8 mouse cellular contexts compared by ENCODE assay signal in genomic region chr1:86532362-86533051, GRCm38 (mm10). TPM values are rescaled to one million over a fixed set of nuclear protein-coding genes. Genes with fewer than 3 reads are reported as not detected.
DNase-seq lines count a peak whose midpoint lies in the region; ATAC-seq and TF ChIP-seq lines count a peak whose summit lies in the region.

No protein-coding gene starts in this region.

- TF ChIP-seq CTCF in midbrain, postnatal 0 days (IDR thresholded peaks at IDR 0.05), result peak; percentile 93

- DNase-seq in 3T3-L1 (ENCODE audit: low read depth, low spot score), result peak; percentile 97
- DNase-seq in adrenal gland, postnatal 4 days (ENCODE audit: low spot score in 2 of 2), result peak; percentile 80 to 94
- DNase-seq in embryonic facial prominence, embryonic 14.5 days (ENCODE audit: low spot score), result peak; percentile 94
- peak; percentile 68 to 91 for DNase-seq in heart, adult 9 months (ENCODE audit: low spot score in 2 of 2)
- peak; percentile 95 for DNase-seq in kidney, adult 9 months
- peak; percentile 94 for DNase-seq in limb, embryonic 14.5 days (ENCODE audit: low spot score)
- DNase-seq in midbrain, postnatal 0 days (ENCODE audit: low spot score), result peak; percentile 96
- peak; percentile 95 to 98 for DNase-seq in spleen, postnatal 10 days (ENCODE audit: low spot score in 2 of 2)

- 23% methylated on average over 11 of the region's 11 CpGs for WGBS in embryonic facial prominence, embryonic 14.5 days
- WGBS in limb, embryonic 14.5 days, result 25% methylated on average over 11 of the region's 11 CpGs
- 20% methylated on average over 11 of the region's 11 CpGs for WGBS in midbrain, postnatal 0 days

- H3K9ac ChIP-seq in embryonic facial prominence, embryonic 14.5 days (ENCODE audit: low read depth, low read length), result no peak overlapping the region
- no peak overlapping the region for H3K9ac ChIP-seq in limb, embryonic 14.5 days (ENCODE audit: low read depth, low read length, severe bottlenecking)
- H3K9ac ChIP-seq in midbrain, postnatal 0 days (replicated peaks; ENCODE audit: low read length, poor library complexity, severe bottlenecking), result no peak overlapping the region

- peak; percentile 45 for ATAC-seq in embryonic facial prominence, embryonic 14.5 days (ENCODE audit: low read depth)
- ATAC-seq in limb, embryonic 14.5 days (ENCODE audit: low FRiP score, low read depth), result peak; percentile 38
- ATAC-seq in midbrain, postnatal 0 days (ENCODE audit: low FRiP score), result peak; percentile 25

- no peaks in the 10 kb centered on the region for H3K27me3 ChIP-seq in embryonic facial prominence, embryonic 14.5 days (replicated peaks; ENCODE audit: control insufficient read depth, insufficient read depth, low read length)
- no peaks in the 10 kb centered on the region for H3K27me3 ChIP-seq in limb, embryonic 14.5 days (ENCODE audit: control insufficient read depth, insufficient read depth, low read length)
- H3K27me3 ChIP-seq in midbrain, postnatal 0 days (ENCODE audit: insufficient read depth, low read length), result no peaks in the 10 kb centered on the region

- H3K9me3 ChIP-seq in embryonic facial prominence, embryonic 14.5 days (ENCODE audit: control insufficient read depth, low read length), result no peaks in the 10 kb centered on the region
- H3K9me3 ChIP-seq in limb, embryonic 14.5 days (ENCODE audit: control insufficient read depth, low read length), result no peaks in the 10 kb centered on the region; the same call in 1 of the 2 replicates
- H3K9me3 ChIP-seq in midbrain, postnatal 0 days (ENCODE audit: low read length), result no peaks in the 10 kb centered on the region

- peaks cover 31% of the 10 kb centered on the region for H3K36me3 ChIP-seq in embryonic facial prominence, embryonic 14.5 days (ENCODE audit: control insufficient read depth, insufficient read depth, low read length)
- H3K36me3 ChIP-seq in limb, embryonic 14.5 days (ENCODE audit: control insufficient read depth, insufficient read depth, low read length), result peaks cover 38% of the 10 kb centered on the region
- no peaks in the 10 kb centered on the region for H3K36me3 ChIP-seq in midbrain, postnatal 0 days (ENCODE audit: insufficient read depth, low read length)

- H3K4me2 ChIP-seq in embryonic facial prominence, embryonic 14.5 days (ENCODE audit: low read depth, low read length), result peak overlapping the region; percentile 10; the same call in 1 of the 2 replicates
- H3K4me2 ChIP-seq in limb, embryonic 14.5 days (replicated peaks; ENCODE audit: low read depth, low read length, severe bottlenecking), result 0 out of 2 replicates have a peak overlapping the region, but pooled peaks have one; percentile 8
- peak overlapping the region; percentile 13; the same call in 1 of the 2 replicates for H3K4me2 ChIP-seq in midbrain, postnatal 0 days (ENCODE audit: low read depth, low read length, poor library complexity, severe bottlenecking)

- H3K4me1 ChIP-seq in embryonic facial prominence, embryonic 14.5 days (ENCODE audit: control insufficient read depth, insufficient read depth, low read length), result peaks cover 13% of the 10 kb centered on the region
- 0 out of 2 replicates have a peak, but pooled peaks cover 6% of the 10 kb centered on the region for H3K4me1 ChIP-seq in limb, embryonic 14.5 days (ENCODE audit: control insufficient read depth, insufficient read depth, low read length)
- H3K4me1 ChIP-seq in midbrain, postnatal 0 days (ENCODE audit: insufficient read depth, low read length), result peaks cover 2% of the 10 kb centered on the region; the same call in 1 of the 2 replicates

- no peak for TF ChIP-seq POLR2A in limb, embryonic 14.5 days (IDR thresholded peaks at IDR 0.05; ENCODE audit: borderline replicate concordance, extremely low read depth, insufficient read depth, insufficient read length)

- H3K4me3 ChIP-seq in embryonic facial prominence, embryonic 14.5 days (ENCODE audit: low read depth, low read length), result no peak overlapping the region
- H3K4me3 ChIP-seq in limb, embryonic 14.5 days (replicated peaks; ENCODE audit: low read length), result no peak overlapping the region
- peak overlapping the region; percentile 9; the same call in 1 of the 2 replicates for H3K4me3 ChIP-seq in midbrain, postnatal 0 days (ENCODE audit: low read depth, low read length)

- 0 out of 2 replicates have a peak overlapping the region, but pooled peaks have one; percentile 17 for H3K27ac ChIP-seq in embryonic facial prominence, embryonic 14.5 days (replicated peaks; ENCODE audit: low read depth, low read length)
- H3K27ac ChIP-seq in limb, embryonic 14.5 days (replicated peaks; ENCODE audit: low read depth, low read length), result no peak overlapping the region
- H3K27ac ChIP-seq in midbrain, postnatal 0 days (ENCODE audit: low read depth, low read length), result no peak overlapping the region

RNA-seq across cellular contexts. Expression of gene Ptma, which starts 6.0 kb away (rescaled TPM):
- 1,000 to 10,000 TPM; 1,215 to 1,376 TPM for total RNA-seq in adrenal gland, postnatal 4 days (2021)
- polyA plus RNA-seq in embryonic facial prominence, embryonic 14.5 days (2014; fragmentation: Nextera tagmentation; extraction: Ambion mirVana), result 1,814 and 2,055 TPM in 2 replicates
- polyA plus RNA-seq in limb, embryonic 14.5 days (2012; rRNA removed), result 1,648 and 3,055 TPM in 2 replicates
- polyA plus RNA-seq in limb, embryonic 14.5 days (2014; fragmentation: Nextera tagmentation; extraction: Ambion mirVana), result 2,429 and 2,674 TPM in 2 replicates
- total RNA-seq in midbrain, postnatal 0 days (2014; rRNA removed), result 947 and 1,050 TPM in 2 replicates
- polyA plus RNA-seq in midbrain, postnatal 0 days (2015; fragmentation: Nextera tagmentation; extraction: Ambion mirVana), result 1,199 and 1,354 TPM in 2 replicates

RNA-seq across cellular contexts. Expression of gene Pde6d, which starts 49.9 kb away (rescaled TPM):
- 10 to 100 TPM; 35.8 to 35.9 TPM for total RNA-seq in adrenal gland, postnatal 4 days (2021)
- polyA plus RNA-seq in embryonic facial prominence, embryonic 14.5 days (2014; fragmentation: Nextera tagmentation; extraction: Ambion mirVana), result 55.8 and 59.2 TPM in 2 replicates
- polyA plus RNA-seq in limb, embryonic 14.5 days (2012; rRNA removed), result 61.1 and 63.2 TPM in 2 replicates
- polyA plus RNA-seq in limb, embryonic 14.5 days (2014; fragmentation: Nextera tagmentation; extraction: Ambion mirVana), result 63.0 and 69.7 TPM in 2 replicates
- 48.1 and 54.8 TPM in 2 replicates for total RNA-seq in midbrain, postnatal 0 days (2014; rRNA removed)
- polyA plus RNA-seq in midbrain, postnatal 0 days (2015; fragmentation: Nextera tagmentation; extraction: Ambion mirVana), result 116 and 124 TPM in 2 replicates

RNA-seq across cellular contexts. Expression of gene Cops7b, which starts 50.2 kb away (rescaled TPM):
- 10 to 100 TPM; 22.2 to 24.2 TPM for total RNA-seq in adrenal gland, postnatal 4 days (2021)
- 31.3 and 34.9 TPM in 2 replicates for polyA plus RNA-seq in embryonic facial prominence, embryonic 14.5 days (2014; fragmentation: Nextera tagmentation; extraction: Ambion mirVana)
- 62.1 and 68.9 TPM in 2 replicates for polyA plus RNA-seq in limb, embryonic 14.5 days (2012; rRNA removed)
- polyA plus RNA-seq in limb, embryonic 14.5 days (2014; fragmentation: Nextera tagmentation; extraction: Ambion mirVana), result 35.6 and 42.6 TPM in 2 replicates
- total RNA-seq in midbrain, postnatal 0 days (2014; rRNA removed), result 39.0 and 42.1 TPM in 2 replicates
- 53.4 and 56.2 TPM in 2 replicates for polyA plus RNA-seq in midbrain, postnatal 0 days (2015; fragmentation: Nextera tagmentation; extraction: Ambion mirVana)
